Mouse (Mus musculus): ENCODE measurements around the gene Fdx1. TPM values are rescaled to one million over a fixed set of nuclear protein-coding genes. Genes with fewer than 3 reads are reported as not detected.
A peak's percentile ranks its signal among the peaks of the same experiment; 100 is the strongest.

Gene Fdx1
- 30.5 and 33.9 TPM in 2 replicates for polyA plus RNA-seq (2012; rRNA removed)

DNA sequence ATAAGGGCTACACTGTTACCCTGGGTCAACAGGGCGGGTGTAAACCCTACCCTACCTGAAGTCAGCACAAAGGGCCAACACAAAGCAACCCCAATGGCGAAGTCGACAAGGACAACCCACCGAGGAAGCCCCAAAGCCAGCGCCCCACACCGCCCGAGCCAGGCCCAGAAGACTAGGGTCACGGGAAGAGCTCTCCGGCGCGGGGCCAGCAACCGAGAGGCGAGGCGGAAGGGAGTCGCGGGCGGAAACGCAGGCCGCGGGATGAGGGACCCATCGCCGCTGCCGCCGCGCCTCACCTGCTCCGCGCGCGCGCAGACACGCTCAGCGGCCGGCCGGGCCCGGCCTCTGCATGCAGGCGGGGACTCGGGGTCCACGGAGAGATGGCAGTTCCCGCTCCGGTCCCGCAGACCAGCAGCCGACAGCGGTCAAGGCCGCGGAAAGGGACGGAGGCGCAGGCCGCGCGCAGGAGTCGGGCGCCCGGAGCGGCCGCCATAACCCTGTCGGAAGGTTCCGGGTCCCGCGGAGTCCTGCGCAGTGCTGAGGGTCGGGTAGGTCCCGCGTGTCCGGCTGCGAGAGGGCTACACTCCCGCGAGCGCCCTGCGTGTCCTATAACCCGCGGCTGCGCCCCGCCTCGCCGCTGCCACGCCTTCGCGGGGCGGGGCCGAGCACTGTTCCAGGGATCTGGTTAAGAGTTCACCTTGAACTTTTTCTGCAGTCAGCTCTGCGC, at the start of gene Fdx1:
Gene Fdx1 (minus strand): TSS at position 582 of the 727 bp plus-strand sequence.
- under 1% methylated on average over 81 of the region's 81 CpGs for WGBS
- no peaks in the 10 kb centered on the region; the same call in 1 of the 2 replicates for H3K27me3 ChIP-seq (ENCODE audit: control insufficient read depth, insufficient read depth, low read length)
- no peaks in the 10 kb centered on the region for H3K4me1 ChIP-seq (replicated peaks; ENCODE audit: control insufficient read depth, insufficient read depth, low read length)
- TF ChIP-seq CTCF (IDR thresholded peaks at IDR 0.05; ENCODE audit: borderline replicate concordance, control insufficient read depth, extremely low read depth, insufficient read depth, low read length, poor library complexity), result 0 out of 2 replicates have a peak, but pooled peaks have one; percentile 13
- no peak for TF ChIP-seq POLR2A (IDR thresholded peaks at IDR 0.05; ENCODE audit: control insufficient read depth, extremely low read depth, insufficient read depth, low read length, poor library complexity)
- no peak within 1 kb of the TSS for H3K27ac ChIP-seq (ENCODE audit: control insufficient read depth, insufficient read depth, low read length)
- peak; percentile 72 for DNase-seq
- no peaks in the 10 kb centered on the region for H3K36me3 ChIP-seq (ENCODE audit: control insufficient read depth, insufficient read depth, low read length)
- peak within 1 kb of the TSS; percentile 83 for H3K4me3 ChIP-seq (ENCODE audit: control insufficient read depth, insufficient read depth, low read length)

DNA sequence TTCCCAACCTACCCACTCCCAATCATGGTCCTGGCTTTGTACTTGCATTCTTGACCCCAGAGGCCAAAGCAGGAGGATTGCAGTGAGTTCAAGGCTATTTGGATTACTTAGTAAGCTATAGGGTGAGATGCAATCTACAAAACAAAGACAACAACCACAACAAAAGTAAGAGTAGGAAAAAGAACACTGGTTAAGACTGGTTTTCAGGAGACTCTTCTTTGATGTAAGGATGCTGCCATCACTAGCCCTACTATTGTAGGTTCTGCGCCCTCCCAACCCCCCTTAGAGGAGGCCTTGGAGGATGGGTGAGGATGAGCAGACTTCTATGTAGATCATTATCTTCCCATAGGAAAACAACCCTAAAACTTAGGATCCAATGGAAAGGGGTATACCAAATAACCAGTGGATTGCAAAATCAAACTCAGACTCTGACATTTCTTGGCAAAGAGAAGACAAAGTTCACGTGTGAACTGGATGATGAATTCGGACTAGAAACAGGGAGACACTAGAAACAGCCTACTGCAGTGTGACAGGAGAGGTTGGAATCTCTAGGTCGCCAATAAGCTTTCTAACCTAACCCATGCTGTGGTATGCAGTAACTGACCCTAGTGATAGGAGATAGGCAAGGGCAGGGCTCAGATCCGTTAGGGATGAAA, 49.6 kb upstream of the Fdx1 start:
- Histone ChIP-seq H3K27me3 (ENCODE audit: control insufficient read depth, insufficient read depth, low read length) (no peaks in the 10 kb centered on the region), H3K4me1 (replicated peaks; ENCODE audit: control insufficient read depth, insufficient read depth, low read length) (no peaks in the 10 kb centered on the region), H3K4me3 (ENCODE audit: control insufficient read depth, insufficient read depth, low read length) (no peak overlapping the region), H3K27ac (ENCODE audit: control insufficient read depth, insufficient read depth, low read length) (no peak overlapping the region), H3K36me3 (ENCODE audit: control insufficient read depth, insufficient read depth, low read length) (no peaks in the 10 kb centered on the region)
- TF ChIP-seq CTCF (IDR thresholded peaks at IDR 0.05; ENCODE audit: borderline replicate concordance, control insufficient read depth, extremely low read depth, insufficient read depth, low read length, poor library complexity) (no peak), POLR2A (IDR thresholded peaks at IDR 0.05; ENCODE audit: control insufficient read depth, extremely low read depth, insufficient read depth, low read length, poor library complexity) (no peak)
- WGBS, result 92% methylated on average over 5 of the region's 5 CpGs
- DNase-seq, result no peak

- TF ChIP-seq CTCF (IDR thresholded peaks at IDR 0.05; ENCODE audit: borderline replicate concordance, control insufficient read depth, extremely low read depth, insufficient read depth, low read length, poor library complexity) (no peak), POLR2A (IDR thresholded peaks at IDR 0.05; ENCODE audit: control insufficient read depth, extremely low read depth, insufficient read depth, low read length, poor library complexity) (no peak)
- DNase-seq, result no peak
- Histone ChIP-seq H3K36me3 (ENCODE audit: control insufficient read depth, insufficient read depth, low read length) (no peaks in the 10 kb centered on the region), H3K27ac (ENCODE audit: control insufficient read depth, insufficient read depth, low read length) (no peak overlapping the region), H3K4me1 (replicated peaks; ENCODE audit: control insufficient read depth, insufficient read depth, low read length) (no peaks in the 10 kb centered on the region), H3K4me3 (ENCODE audit: control insufficient read depth, insufficient read depth, low read length) (no peak overlapping the region), H3K27me3 (ENCODE audit: control insufficient read depth, insufficient read depth, low read length) (no peaks in the 10 kb centered on the region)
- 100% methylated on average over 1 of the region's 1 CpGs for WGBS
These were observed 49.0 kb upstream of the Fdx1 start for GRCm38 (mm10) chr9:52012311-52012710.

- Histone ChIP-seq H3K4me1 (replicated peaks; ENCODE audit: control insufficient read depth, insufficient read depth, low read length) (no peaks in the 10 kb centered on the region), H3K27ac (ENCODE audit: control insufficient read depth, insufficient read depth, low read length) (no peak overlapping the region), H3K4me3 (ENCODE audit: control insufficient read depth, insufficient read depth, low read length) (no peak overlapping the region), H3K27me3 (ENCODE audit: control insufficient read depth, insufficient read depth, low read length) (no peaks in the 10 kb centered on the region), H3K36me3 (ENCODE audit: control insufficient read depth, insufficient read depth, low read length) (no peaks in the 10 kb centered on the region)
- TF ChIP-seq POLR2A (IDR thresholded peaks at IDR 0.05; ENCODE audit: control insufficient read depth, extremely low read depth, insufficient read depth, low read length, poor library complexity) (no peak), CTCF (IDR thresholded peaks at IDR 0.05; ENCODE audit: borderline replicate concordance, control insufficient read depth, extremely low read depth, insufficient read depth, low read length, poor library complexity) (no peak)
- 92% methylated on average over 1 of the region's 1 CpGs for WGBS
- no peak for DNase-seq
These were observed 45.2 kb upstream of the Fdx1 start for GRCm38 (mm10) chr9:52008511-52008910.

DNA sequence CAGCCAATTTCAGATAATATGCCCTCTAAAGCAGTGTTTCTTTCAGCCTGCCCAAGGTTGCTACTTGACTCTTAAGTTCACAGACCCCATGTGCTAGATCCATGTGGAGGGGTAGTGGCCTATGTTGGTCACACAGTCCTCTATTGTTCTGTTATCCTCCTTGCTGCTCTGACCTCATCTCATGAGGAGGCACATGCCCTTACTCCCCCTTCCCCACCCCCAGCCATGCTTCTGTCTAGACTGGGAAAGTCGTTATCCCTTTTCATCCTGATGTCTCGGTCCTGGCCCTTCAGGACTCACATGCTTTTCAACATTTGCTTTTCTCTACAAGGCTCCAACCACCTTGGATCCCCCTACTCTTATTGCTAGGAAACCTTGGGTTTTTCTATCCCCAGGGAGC, 44.0 kb upstream of the Fdx1 start:
- H3K4me1 ChIP-seq (replicated peaks; ENCODE audit: control insufficient read depth, insufficient read depth, low read length), result no peaks in the 10 kb centered on the region
- H3K36me3 ChIP-seq (ENCODE audit: control insufficient read depth, insufficient read depth, low read length), result no peaks in the 10 kb centered on the region
- 90% methylated on average over 2 of the region's 2 CpGs for WGBS
- no peak overlapping the region for H3K4me3 ChIP-seq (ENCODE audit: control insufficient read depth, insufficient read depth, low read length)
- DNase-seq, result no peak
- H3K27ac ChIP-seq (ENCODE audit: control insufficient read depth, insufficient read depth, low read length), result no peak overlapping the region
- TF ChIP-seq POLR2A (IDR thresholded peaks at IDR 0.05; ENCODE audit: control insufficient read depth, extremely low read depth, insufficient read depth, low read length, poor library complexity) (no peak), CTCF (IDR thresholded peaks at IDR 0.05; ENCODE audit: borderline replicate concordance, control insufficient read depth, extremely low read depth, insufficient read depth, low read length, poor library complexity) (no peak)
- no peaks in the 10 kb centered on the region for H3K27me3 ChIP-seq (ENCODE audit: control insufficient read depth, insufficient read depth, low read length)

- H3K4me1 ChIP-seq (replicated peaks; ENCODE audit: control insufficient read depth, insufficient read depth, low read length), result no peaks in the 10 kb centered on the region
- no peak for TF ChIP-seq POLR2A (IDR thresholded peaks at IDR 0.05; ENCODE audit: control insufficient read depth, extremely low read depth, insufficient read depth, low read length, poor library complexity)
- TF ChIP-seq CTCF (IDR thresholded peaks at IDR 0.05; ENCODE audit: borderline replicate concordance, control insufficient read depth, extremely low read depth, insufficient read depth, low read length, poor library complexity), result no peak
- H3K27me3 ChIP-seq (ENCODE audit: control insufficient read depth, insufficient read depth, low read length), result no peaks in the 10 kb centered on the region
- no peak for DNase-seq
- no peak overlapping the region for H3K27ac ChIP-seq (ENCODE audit: control insufficient read depth, insufficient read depth, low read length)
- no peaks in the 10 kb centered on the region for H3K36me3 ChIP-seq (ENCODE audit: control insufficient read depth, insufficient read depth, low read length)
- H3K4me3 ChIP-seq (ENCODE audit: control insufficient read depth, insufficient read depth, low read length), result no peak overlapping the region
- 91% methylated on average over 4 of the region's 4 CpGs for WGBS
These were observed 40.1 kb upstream of the Fdx1 start for GRCm38 (mm10) chr9:52003501-52003900.

Data from thymus, adult 2 months (tissue).